Mouse (Mus musculus) CH12.LX (cell line): ENCODE data around the gene Lin28a.

Experiments
- CTCF ChIP-seq, 2 experiments: IDR thresholded peaks in 1 of 2; conservative IDR thresholded peaks in 1 of 2; 2 replicates each; pipeline ENCODE4 v1.5.1; 2011 to 2012; ENCODE audit warnings: low read depth in 2 of 2, low read length in 2 of 2, improper control_type of control experiment in 1 of 2, inconsistent platforms in 1 of 2, mild to moderate bottlenecking in 1 of 2, moderate library complexity in 1 of 2
- EP300 ChIP-seq: IDR thresholded peaks from 2 replicates; pipeline ENCODE4 v1.6.1; 2011; ENCODE audit warnings: low read length, improper control_type of control experiment
- MAX ChIP-seq: IDR thresholded peaks from 2 replicates; pipeline ENCODE4 v1.6.1; 2011; ENCODE audit warnings: low read length, improper control_type of control experiment
- NRF1 ChIP-seq: IDR thresholded peaks from 2 replicates; pipeline ENCODE4 v1.6.1; 2014; ENCODE audit warnings: low read depth, mild to moderate bottlenecking, inconsistent platforms, low read length, improper control_type of control experiment, moderate library complexity
- POLR2A ChIP-seq: IDR thresholded peaks from 2 replicates; pipeline ENCODE4 v1.6.1; 2011; ENCODE audit warnings: low read depth, mild to moderate bottlenecking, improper control_type of control experiment, low read length
- USF1 ChIP-seq: IDR thresholded peaks from 2 replicates; pipeline ENCODE4 v1.6.1; 2014; ENCODE audit warnings: low read depth, mild to moderate bottlenecking, inconsistent platforms, low read length, improper control_type of control experiment
- ZMIZ1 ChIP-seq: IDR thresholded peaks from 2 replicates; pipeline ENCODE4 v1.6.1; 2012; ENCODE audit warnings: low read depth, mild to moderate bottlenecking, inconsistent platforms, low read length, improper control_type of control experiment

DNA sequence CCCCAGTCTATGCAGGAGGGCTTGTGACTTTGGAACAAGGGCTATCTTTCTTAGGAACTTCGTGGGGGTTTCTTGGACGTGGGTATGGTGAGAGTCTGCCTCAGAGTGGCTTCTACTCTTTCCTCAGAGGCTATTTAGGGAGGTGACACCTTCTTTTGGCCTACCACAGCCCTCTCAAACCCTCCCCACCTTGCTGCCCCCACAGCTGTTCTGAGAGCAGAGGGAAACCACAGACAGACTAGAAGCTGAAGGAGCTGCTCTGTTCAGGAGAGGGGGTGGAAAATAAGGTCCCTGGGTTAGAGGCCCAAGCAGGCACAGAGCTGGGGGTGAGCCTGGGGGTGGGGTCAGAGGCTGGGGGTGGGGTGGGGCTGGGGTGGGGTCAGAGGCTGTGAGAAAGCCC lies 24.4 kb upstream of the Lin28a start:
- TF ChIP-seq NRF1 (no peak), CTCF (conservative IDR thresholded peaks at IDR 0.05 in 1 of 2, IDR thresholded peaks at IDR 0.05 in 1 of 2; ENCODE audit: low read depth in 2 of 2, low read length in 2 of 2) (no peak), MAX (no peak), ZMIZ1 (no peak), EP300 (peak; percentile 71), POLR2A (no peak), USF1 (no peak)
